Mouse (Mus musculus): Measurements from ENCODE around the gene OR5BS1P.
"Not testable (repeated sequence)": the region's sequence is repeated elsewhere in the genome, so short reads cannot be mapped to it uniquely, and the experiment has no call there.

The OR5BS1P gene

GRCm38 (mm10) chr15:98469596-98469995 is at the start of gene OR5BS1P:
Gene OR5BS1P, plus strand, starts transcription at chr15:98469896.
- no peak for DNase-seq

DNA sequence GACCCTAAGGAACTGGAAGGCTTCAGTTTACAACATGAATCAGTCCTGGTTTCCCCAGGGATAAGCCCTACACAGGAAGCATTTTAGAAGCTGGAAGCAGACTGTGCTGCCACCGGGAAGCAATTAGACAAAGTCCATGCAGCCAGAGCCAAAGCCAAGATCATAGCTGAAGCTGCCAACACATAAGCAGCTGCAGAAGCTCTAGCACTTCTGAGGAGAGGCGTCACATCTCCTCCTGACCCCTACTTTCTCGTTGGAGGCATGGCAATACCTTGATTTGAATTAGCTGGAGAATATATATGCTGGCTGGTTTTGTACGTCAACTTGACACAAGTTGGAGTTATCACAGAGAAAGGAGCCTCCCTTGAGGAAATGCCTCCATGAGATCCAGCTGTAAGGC is 48.8 kb upstream of the OR5BS1P start:
- DNase-seq: no peak

- no peak for DNase-seq
These were observed 45.4 kb upstream of the OR5BS1P start for GRCm38 (mm10) chr15:98424326-98424725.

- DNase-seq: no peak
These were observed 44.9 kb upstream of the OR5BS1P start for GRCm38 (mm10) chr15:98424753-98425152.

DNA sequence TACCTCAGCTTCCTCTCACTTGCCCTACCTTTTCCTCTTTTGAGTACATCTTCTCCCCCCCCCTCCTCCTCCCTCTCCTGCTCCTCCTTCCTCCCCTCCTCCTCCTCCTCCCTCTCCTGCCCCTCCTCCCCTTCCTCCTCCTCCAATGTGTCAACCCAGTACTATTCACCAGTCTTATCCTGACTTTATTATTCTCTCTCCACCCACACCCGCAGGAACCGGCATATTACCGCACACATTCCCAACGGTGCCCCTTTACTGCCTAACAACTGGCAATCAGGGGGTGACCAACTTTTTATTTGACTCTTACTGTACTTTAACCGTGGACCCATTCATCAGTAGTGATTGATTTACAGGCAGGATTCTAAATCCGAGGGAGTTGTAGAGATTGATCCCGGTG is 44.5 kb upstream of the OR5BS1P start:
- DNase-seq: no peak

GRCm38 (mm10) chr15:98430925-98431324 is 38.8 kb upstream of the OR5BS1P start, which contains the start of gene Olfr282:
Gene Olfr282, plus strand, starts transcription at chr15:98431225.
- DNase-seq: not testable (repeated sequence)

- DNase-seq: no peak
These were observed 25.1 kb upstream of the OR5BS1P start for GRCm38 (mm10) chr15:98444561-98444960.

- peak; percentile 34 to 55 for DNase-seq
These were observed 21.2 kb upstream of the OR5BS1P start for GRCm38 (mm10) chr15:98448521-98448920.

GRCm38 (mm10) chr15:98452288-98452687 is 17.4 kb upstream of the OR5BS1P start, which contains the start of gene Olfr281:
Gene Olfr281, plus strand, starts transcription at chr15:98452588.
- no peak for DNase-seq

DNA sequence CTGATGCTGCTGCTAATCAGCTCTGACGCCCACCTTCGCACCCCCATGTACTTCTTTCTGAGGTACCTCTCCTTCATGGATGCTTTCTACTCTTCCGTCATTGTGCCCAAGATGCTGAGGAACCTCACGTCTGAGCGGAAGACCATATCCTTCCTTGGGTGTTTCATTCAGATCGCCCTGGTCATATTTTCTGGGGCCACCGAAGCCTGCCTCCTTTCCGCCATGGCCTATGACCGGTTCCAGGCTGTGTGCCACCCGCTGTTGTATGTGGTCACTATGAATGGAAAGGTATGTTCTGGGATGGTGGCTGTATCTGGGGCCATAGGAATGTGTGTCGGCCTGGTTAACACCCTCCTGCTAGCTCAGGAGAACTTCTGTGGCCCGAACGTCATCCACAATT is 1.8 kb downstream of the OR5BS1P start:
- no peak for DNase-seq

DNA sequence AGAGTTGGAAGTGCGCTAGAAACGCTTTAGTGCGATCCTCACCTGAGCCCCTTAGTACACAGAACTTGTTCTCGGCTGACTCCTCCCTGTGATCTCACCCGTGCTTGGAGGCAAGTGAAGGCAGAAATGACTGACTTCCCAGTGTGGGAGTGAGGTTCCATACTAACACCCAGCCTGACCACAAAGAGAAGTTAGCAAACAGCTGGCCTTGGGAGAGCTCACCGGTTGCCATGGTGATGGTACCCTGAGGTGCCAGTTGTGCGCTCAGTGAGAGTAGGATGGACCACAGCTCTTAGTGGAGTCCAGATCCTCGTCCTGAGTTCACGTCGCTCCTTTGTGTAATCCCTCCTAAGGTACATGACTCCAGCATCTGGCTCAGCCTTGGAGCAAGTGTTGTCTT is 5.3 kb downstream of the OR5BS1P start:
- DNase-seq: no peak

GRCm38 (mm10) chr15:98475382-98475781 is 5.7 kb downstream of the OR5BS1P start:
- DNase-seq: peak; percentile 68 to 69

GRCm38 (mm10) chr15:98476281-98476680 is 6.6 kb downstream of the OR5BS1P start:
- DNase-seq: no peak

- DNase-seq: no peak
These were observed 9.9 kb downstream of the OR5BS1P start for GRCm38 (mm10) chr15:98479568-98480102.

GRCm38 (mm10) chr15:98482701-98483100 is 13.0 kb downstream of the OR5BS1P start, which contains the start of gene Lalba:
Gene Lalba, minus strand, starts transcription at chr15:98482721.
- DNase-seq: peak; percentile 14 to 30

DNA sequence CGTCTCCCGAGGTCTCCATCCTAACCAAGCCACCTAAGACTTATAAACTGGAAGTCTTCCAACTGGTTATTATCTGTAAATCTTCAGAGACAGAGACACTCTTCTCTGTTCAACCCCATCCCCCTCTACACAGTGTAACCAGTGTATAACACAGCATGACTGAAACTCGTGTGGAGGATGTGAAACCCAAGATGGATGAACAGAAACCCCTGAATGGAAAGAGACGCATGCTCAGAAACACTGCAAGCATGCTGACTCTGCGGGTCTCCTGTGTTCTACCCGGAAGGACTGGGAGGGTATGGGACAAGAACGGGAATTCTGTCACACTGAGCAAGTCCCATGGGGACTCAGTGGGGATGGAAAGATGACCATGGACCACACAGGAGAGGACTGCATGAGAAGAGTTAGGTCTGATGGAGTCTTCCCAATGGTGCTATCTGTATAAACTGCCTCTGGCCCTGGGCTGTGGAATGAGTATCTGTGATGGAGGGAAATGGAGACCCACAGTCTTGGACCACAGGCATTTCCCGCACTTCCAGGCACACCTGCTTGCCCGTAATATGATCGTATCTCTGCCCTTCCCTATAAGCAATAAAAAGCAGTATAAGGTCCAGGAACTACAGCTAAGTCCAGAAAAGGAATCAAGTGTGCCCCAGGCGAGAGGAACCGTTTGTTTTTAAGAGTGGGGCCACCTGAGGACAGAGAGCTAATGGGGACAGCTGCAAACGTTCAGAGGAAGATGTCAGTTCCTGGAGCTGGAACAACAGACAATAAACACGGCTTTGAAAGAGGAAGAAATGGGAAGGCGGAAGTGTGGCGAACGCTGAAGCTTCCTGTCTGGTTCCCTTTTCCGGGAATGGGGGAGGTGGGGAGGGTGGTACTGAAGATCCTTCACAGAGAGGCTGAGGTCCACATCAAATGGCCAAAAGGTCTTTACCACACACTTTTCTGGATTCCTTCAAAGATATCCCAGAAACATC is 14.5 kb downstream of the OR5BS1P start:
- DNase-seq: peak; percentile 55 to 66

- DNase-seq: no peak
These were observed 16.8 kb downstream of the OR5BS1P start for GRCm38 (mm10) chr15:98486433-98487021.

- no peak for DNase-seq
These were observed 21.6 kb downstream of the OR5BS1P start for GRCm38 (mm10) chr15:98491332-98491731.

- no peak for DNase-seq
These were observed 22.4 kb downstream of the OR5BS1P start, which contains the start of gene Olfr279 for GRCm38 (mm10) chr15:98492102-98492501. Gene Olfr279, plus strand, starts transcription at chr15:98492402.

- no peak for DNase-seq
These were observed 27.9 kb downstream of the OR5BS1P start for GRCm38 (mm10) chr15:98497631-98498030.

DNA sequence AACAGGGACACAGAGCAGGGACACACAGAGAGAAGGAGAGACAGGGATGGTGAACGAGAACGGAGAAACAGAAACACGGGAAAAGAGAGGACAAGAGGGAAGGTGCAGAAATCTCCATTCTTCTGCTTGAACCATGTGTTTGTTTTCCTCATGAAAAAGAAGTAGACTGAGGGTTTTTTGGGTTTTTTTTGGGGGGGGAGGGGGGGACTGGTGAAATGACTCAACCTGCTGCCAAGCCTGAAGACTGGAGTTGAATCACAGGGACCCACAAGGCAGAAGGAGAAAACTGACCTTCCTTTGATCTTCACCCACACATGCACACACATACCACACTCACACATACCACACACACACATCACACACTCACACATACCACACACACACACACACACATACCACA is 33.6 kb downstream of the OR5BS1P start:
- no peak for DNase-seq

GRCm38 (mm10) chr15:98504514-98504913 is 34.8 kb downstream of the OR5BS1P start:
- peak; percentile 87 to 88 for DNase-seq

- DNase-seq: no peak
These were observed 36.7 kb downstream of the OR5BS1P start for GRCm38 (mm10) chr15:98506253-98506957.

Data from kidney, postnatal 4 days (tissue).